Mouse (Mus musculus) liver, adult 2 months (tissue): ENCODE measurements around the gene Parg. TPM values are rescaled to one million over a fixed set of nuclear protein-coding genes. Genes with fewer than 3 reads are reported as not detected.

Experiments used
- DNase-seq: peaks from one replicate; pipeline ENCODE4 v3.0.0-alpha.2; 2011; ENCODE audit warnings: low read depth, low spot score; ENCODE audit errors: extremely low read depth
- H3K27ac ChIP-seq: fragments of 200-500 bp; replicated peaks from 2 replicates; pipeline ENCODE4 v1.5.1; 2012; ENCODE audit warnings: low read depth, mild to moderate bottlenecking, control low read depth, inconsistent platforms, low read length; ENCODE audit not compliant: insufficient read depth
- H3K27me3 ChIP-seq: fragments of 200-500 bp; 2 replicates; pipeline ENCODE4 v1.6.1; 2012; ENCODE audit warnings: mild to moderate bottlenecking, moderate library complexity, low read length, inconsistent platforms; ENCODE audit not compliant: control insufficient read depth, insufficient read depth
- H3K36me3 ChIP-seq: fragments of 200-500 bp; 2 replicates; pipeline ENCODE4 v1.6.1; 2012; ENCODE audit warnings: low read length, inconsistent platforms; ENCODE audit not compliant: control insufficient read depth, insufficient read depth
- H3K4me1 ChIP-seq: fragments of 200-500 bp; 2 replicates; pipeline ENCODE4 v1.6.1; 2011; ENCODE audit warnings: low read length; ENCODE audit not compliant: control insufficient read depth, insufficient read depth
- H3K4me3 ChIP-seq: fragments of 200-500 bp; 2 replicates; pipeline ENCODE4 v1.5.1; 2011; ENCODE audit warnings: low read depth, mild to moderate bottlenecking, control low read depth, low read length, moderate library complexity; ENCODE audit not compliant: insufficient read depth
- H3K79me2 ChIP-seq: fragments of 200-500 bp; 2 replicates; pipeline ENCODE4 v1.6.1; 2012; ENCODE audit warnings: inconsistent platforms, mild to moderate bottlenecking, low read length, moderate library complexity; ENCODE audit not compliant: control insufficient read depth, insufficient read depth
- H3K9ac ChIP-seq: fragments of 200-500 bp; 2 replicates; pipeline ENCODE4 v1.6.1; 2012; ENCODE audit warnings: low read depth, mild to moderate bottlenecking, control low read depth, inconsistent platforms, low read length
- CTCF ChIP-seq: fragments of 200-500 bp; IDR thresholded peaks from 2 replicates; pipeline ENCODE4 v1.5.1; 2011; ENCODE audit warnings: low read depth, low read length, control low read depth
- POLR2A ChIP-seq: fragments of 200-500 bp; IDR thresholded peaks from 2 replicates; pipeline ENCODE4 v1.6.1; 2011; ENCODE audit warnings: low read length, control low read depth; ENCODE audit not compliant: insufficient read depth; ENCODE audit errors: extremely low read depth
- WGBS: fragments of 180-500 bp; shearing (Covaris S2); methylation state at CpG from one replicate; pipeline ENCODE4 v1.1.7; 2018; 5-methylcytosine and 5-hydroxymethylcytosine counted together
- polyA plus RNA-seq: library from polyadenylated mRNA; depleted of rRNA; stranded (reverse); fragments of >200 nt; gene quantifications from 2 replicates; pipeline ENCODE4 v1.2.3, GENCODE M21; 2012; rRNA removed
- total RNA-seq: library from RNA; depleted of rRNA; stranded (reverse); fragments of >200 nt; gene quantifications from 2 replicates; pipeline ENCODE4 v1.2.3, GENCODE M21; 2014; rRNA removed

The Parg gene
- total RNA-seq (21.0 and 25.1 TPM in 2 replicates), polyA plus RNA-seq (2.8 TPM in 2 replicates)

DNA sequence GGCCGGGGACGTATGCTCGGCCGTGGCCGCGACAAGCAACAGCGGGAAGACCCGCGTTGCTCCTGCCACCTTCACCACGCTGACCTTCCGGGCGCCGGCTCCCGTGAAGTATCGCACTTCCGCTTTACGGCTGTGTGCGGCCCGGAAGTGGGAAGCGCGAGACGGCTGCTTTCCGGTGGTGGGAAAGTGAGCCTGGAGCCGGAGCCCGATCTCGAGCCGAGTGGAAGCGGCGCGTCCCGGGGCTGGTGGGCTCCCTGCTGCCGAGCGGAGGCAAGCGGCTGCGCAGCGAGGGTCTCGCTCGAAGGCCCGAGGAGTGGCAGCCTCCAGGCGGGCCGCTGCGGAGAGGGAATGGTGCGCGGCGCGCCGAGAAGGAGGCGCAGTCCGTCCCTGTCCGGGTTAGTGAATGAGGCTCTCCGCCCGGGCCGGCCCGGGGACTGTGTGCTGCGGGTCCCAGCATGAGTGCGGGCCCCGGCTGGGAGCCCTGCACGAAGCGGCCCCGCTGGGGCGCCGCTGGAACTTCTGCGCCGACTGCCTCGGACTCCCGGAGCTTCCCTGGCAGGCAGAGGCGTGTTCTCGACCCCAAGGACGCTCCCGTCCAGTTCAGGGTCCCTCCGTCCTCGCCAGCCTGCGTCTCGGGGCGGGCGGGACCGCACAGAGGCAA is at the start of gene Parg, which contains the start of gene Timm23:
Gene Parg (plus strand): TSS at position 159 of the 661 bp plus-strand sequence.
Gene Timm23 (minus strand): TSS at position 108 of the 661 bp plus-strand sequence.
- peak within 1 kb of the TSS; percentile 97 for H3K9ac ChIP-seq
- 0 out of 2 replicates have a peak, but pooled peaks have one; percentile 34 for TF ChIP-seq POLR2A
- no peak for TF ChIP-seq CTCF
- DNase-seq, result peak; percentile 75
- H3K79me2 ChIP-seq, result peaks cover 43% of the 10 kb centered on the region
- peak within 1 kb of the TSS; percentile 96 for H3K4me3 ChIP-seq
- H3K4me1 ChIP-seq, result peaks cover 18% of the 10 kb centered on the region
- H3K36me3 ChIP-seq, result peaks cover 19% of the 10 kb centered on the region
- WGBS, result 1% methylated on average over 77 of the region's 77 CpGs
- H3K27ac ChIP-seq, result peak within 1 kb of the TSS; percentile 94
- no peaks in the 10 kb centered on the region for H3K27me3 ChIP-seq

DNA sequence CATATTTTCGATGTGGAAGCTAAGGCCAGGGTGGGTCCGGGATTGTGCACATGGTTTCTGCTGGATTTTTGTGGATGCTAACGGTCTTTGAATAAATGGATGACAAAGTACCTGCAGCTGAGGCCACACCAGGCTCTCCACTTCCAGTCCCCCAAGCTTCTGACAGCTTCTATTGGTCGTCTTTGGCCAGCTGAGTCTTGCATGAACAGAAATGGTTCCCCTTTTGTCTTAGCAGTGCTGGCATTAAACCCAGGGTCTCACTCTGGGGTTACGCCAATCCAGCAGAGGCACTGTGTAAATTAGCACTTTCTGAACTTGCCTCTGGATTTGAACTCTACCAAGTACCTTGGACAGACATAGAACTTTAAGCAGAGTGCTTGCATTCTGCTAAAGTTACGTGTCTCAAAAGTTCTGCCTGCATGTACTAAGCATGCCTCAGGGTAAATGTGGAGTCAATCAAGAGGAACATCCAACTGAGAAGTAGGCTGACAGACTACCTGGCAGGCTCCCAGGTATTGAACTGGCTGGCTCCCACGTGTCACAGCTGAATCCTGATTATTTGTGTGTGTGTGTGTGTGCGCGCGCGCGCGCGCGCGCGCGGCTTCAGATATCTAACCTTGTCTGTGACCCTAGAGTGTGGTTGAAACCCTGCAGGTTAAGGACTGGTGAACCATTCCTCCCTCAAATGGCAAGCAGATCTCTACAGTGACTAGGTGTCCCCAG is 49.3 kb upstream of the Parg start:
- DNase-seq, result peak; percentile 89
- H3K27ac ChIP-seq, result peak overlapping the region; percentile 82
- H3K9ac ChIP-seq, result 0 out of 2 replicates have a peak overlapping the region, but pooled peaks have one; percentile 17
- 41% methylated on average over 18 of the region's 18 CpGs for WGBS
- no peaks in the 10 kb centered on the region for H3K27me3 ChIP-seq
- TF ChIP-seq CTCF (no peak), POLR2A (no peak)
- peaks cover 7% of the 10 kb centered on the region for H3K4me1 ChIP-seq
- no peak overlapping the region for H3K4me3 ChIP-seq
- no peaks in the 10 kb centered on the region for H3K79me2 ChIP-seq
- H3K36me3 ChIP-seq, result no peaks in the 10 kb centered on the region

DNA sequence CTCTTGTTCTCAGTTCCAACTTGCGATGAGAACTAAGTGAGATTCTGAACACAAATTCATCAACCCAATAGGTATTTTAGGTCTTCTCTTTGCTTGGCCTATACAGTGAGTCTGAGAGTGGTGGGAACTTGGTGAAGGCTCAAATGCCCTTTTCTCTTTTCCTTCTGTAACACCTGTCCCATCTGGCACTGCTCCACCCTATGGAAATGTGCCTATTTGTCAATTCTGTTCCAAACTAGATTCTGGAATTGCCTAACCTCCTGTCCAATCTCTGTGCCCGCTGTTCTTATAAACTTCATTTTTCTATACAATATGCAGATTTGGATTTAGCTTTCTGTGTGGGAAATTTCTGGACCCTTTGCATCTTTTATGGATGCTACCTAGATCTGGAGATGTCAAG is 48.6 kb upstream of the Parg start:
- TF ChIP-seq CTCF (no peak), POLR2A (no peak)
- WGBS, result 59% methylated on average over 2 of the region's 2 CpGs

DNA sequence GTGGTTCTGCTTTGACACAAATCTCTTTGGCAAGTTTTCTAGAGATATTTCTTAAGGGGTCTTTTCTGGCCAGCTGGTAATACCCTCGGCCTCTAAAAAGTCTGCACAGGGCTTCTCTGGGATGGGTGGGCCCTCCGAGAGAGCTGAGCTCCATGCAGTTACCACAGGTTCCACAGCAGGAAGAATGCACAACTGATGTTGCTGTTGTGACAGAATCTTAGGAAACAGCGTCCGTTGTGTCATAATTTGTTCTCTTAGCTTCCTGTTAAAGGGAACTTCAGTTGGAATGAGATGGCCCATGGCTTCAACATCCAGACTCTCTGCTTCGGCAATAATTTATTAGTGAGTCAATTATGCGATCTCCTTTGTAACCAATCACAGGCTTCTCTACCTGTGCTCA is 47.0 kb upstream of the Parg start:
- H3K36me3 ChIP-seq, result no peaks in the 10 kb centered on the region
- H3K27ac ChIP-seq, result no peak overlapping the region
- H3K9ac ChIP-seq, result no peak overlapping the region
- H3K4me3 ChIP-seq, result no peak overlapping the region
- DNase-seq, result no peak
- H3K4me1 ChIP-seq, result peaks cover 7% of the 10 kb centered on the region
- no peaks in the 10 kb centered on the region for H3K79me2 ChIP-seq
- no peak for TF ChIP-seq POLR2A
- TF ChIP-seq CTCF, result no peak
- no peaks in the 10 kb centered on the region for H3K27me3 ChIP-seq
- 88% methylated on average over 6 of the region's 6 CpGs for WGBS

More for the DNA sequence above, 48.6 kb upstream of the Parg start:
- Histone ChIP-seq H3K27me3 (no peaks in the 10 kb centered on the region), H3K79me2 (no peaks in the 10 kb centered on the region), H3K36me3 (no peaks in the 10 kb centered on the region), H3K27ac (peak overlapping the region; percentile 82; the same call in 1 of the 2 replicates), H3K9ac (no peak overlapping the region), H3K4me1 (peaks cover 7% of the 10 kb centered on the region), H3K4me3 (no peak overlapping the region)
- peak; percentile 79 for DNase-seq

DNA sequence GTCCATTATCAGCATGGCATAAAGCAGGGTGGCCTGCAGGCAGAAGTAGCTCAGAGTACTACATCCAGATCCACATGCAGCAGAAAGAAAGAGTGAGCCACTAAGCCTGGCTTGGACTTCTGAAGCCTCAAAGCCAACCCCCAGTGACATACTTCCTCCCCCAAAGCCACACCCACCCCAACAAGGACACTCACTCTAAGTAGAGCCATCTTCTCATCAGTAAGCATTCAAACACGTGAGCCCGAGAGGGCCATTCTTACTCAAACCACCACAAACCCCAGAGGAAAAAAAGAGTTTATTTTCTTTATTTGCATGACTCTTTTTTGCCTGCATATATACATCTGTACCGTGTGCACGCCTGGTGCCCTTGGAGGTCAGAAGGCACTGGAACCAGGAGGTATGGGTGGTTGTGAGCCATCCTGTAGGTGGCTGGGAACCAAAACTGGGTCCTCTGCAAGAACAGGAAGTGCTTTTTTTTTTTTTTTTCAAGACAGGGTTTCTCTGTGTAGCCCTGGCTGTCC is 42.5 kb upstream of the Parg start:
- TF ChIP-seq POLR2A, result no peak
- TF ChIP-seq CTCF, result no peak
- DNase-seq, result peak; percentile 80
- no peaks in the 10 kb centered on the region for H3K36me3 ChIP-seq
- H3K9ac ChIP-seq, result peak overlapping the region; percentile 46
- H3K79me2 ChIP-seq, result peaks cover 17% of the 10 kb centered on the region; the same call in 1 of the 2 replicates
- peaks cover 18% of the 10 kb centered on the region for H3K4me1 ChIP-seq
- WGBS, result 18% methylated on average over 4 of the region's 4 CpGs
- H3K4me3 ChIP-seq, result peak overlapping the region; percentile 40; the same call in 1 of the 2 replicates
- no peaks in the 10 kb centered on the region for H3K27me3 ChIP-seq
- peak overlapping the region; percentile 80 for H3K27ac ChIP-seq
